Mouse (Mus musculus): ENCODE measurements around the gene Mcm10.

The Mcm10 gene

DNA sequence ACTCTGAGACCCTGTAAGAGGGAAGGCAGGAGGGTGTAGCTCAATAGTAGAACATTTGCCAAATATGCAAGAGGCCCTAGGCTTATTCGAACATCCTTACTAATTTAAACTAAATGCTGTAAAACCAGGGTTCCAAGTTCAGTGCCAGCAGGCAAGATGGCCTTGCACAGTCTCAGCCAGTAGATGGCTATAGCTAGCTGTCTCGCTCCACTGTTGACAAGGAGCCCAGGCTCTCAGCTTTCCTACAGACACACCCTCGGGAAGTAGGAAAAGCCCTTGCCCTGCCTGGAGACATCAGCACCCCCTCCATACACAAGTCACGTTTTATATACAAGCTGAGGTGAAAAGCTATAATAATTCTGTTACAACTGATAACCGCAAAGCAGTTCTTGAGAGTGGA lies 20.1 kb upstream of the Mcm10 start:
- no peak for DNase-seq (ENCODE audit: low spot score in 2 of 2)

DNA sequence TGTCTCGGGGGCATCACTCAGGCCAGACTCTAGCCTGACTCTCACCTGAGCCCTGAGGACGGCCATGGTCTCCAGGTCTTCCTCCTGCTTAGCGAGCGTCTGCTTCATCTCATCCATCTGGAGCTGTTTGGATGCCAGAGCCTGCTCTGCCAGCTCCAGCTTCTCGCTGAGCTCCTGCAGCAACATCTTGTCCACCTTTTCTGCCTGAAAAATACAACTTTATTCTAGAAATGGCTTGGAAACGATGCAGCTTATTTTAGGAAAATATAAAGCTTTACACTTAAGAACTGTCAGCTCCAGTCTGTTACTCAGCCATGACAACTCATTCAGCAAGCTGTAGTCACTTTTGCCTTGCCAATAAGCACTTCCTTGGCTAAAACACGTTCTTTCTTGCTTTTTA lies 18.6 kb upstream of the Mcm10 start:
- DNase-seq (ENCODE audit: low spot score in 2 of 2) = peak; percentile 62 to 74

DNA sequence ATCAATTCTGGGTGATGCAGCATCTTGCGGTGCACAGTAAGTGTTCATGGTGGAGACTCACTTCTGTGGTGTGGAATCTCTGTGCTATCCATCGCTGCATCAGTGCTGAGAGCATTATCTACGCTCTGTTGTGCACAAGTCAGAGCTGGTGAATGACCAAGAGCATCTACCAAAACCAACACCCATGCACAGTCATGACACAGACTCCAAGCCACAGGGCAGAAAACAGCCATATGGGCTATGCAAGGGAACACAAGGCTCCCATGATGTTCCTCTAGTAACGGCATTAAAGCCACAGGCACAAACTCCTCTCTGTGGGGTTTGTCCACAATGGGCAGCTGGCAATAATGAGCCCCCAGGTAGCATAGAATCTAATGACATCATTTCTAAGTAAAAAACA lies 17.2 kb upstream of the Mcm10 start:
- DNase-seq (ENCODE audit: low spot score in 2 of 2) = no peak

GRCm38 (mm10) chr2:5028047-5028446 lies 15.5 kb upstream of the Mcm10 start:
- DNase-seq (ENCODE audit: low spot score in 2 of 2) = no peak

- DNase-seq (ENCODE audit: low spot score in 2 of 2) = no peak
These were observed 14.5 kb upstream of the Mcm10 start for GRCm38 (mm10) chr2:5027057-5027456.

GRCm38 (mm10) chr2:5025162-5025733 lies 12.7 kb upstream of the Mcm10 start:
- no peak for DNase-seq (ENCODE audit: low spot score in 2 of 2)

GRCm38 (mm10) chr2:5023699-5024399 lies 11.3 kb upstream of the Mcm10 start:
- no peak for DNase-seq (ENCODE audit: low spot score in 2 of 2)

DNA sequence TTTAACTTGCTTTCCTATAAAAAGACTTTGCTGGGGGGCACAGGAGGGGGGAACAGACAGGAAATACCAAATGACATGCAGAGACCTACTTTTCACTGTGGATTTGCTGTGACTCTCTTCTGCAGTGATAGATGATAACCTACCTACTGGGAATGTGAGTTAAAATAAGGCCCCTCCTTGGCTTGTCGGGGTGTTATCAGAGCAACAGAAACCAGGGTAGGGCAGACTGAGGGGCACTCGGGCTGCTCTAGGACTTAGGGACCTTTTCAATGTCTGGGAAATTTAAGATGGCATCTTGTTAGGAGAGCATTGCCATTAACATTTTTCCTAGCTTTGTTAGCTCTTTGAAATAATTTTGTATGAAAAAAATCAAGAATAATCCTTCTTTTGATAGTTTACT lies 10.7 kb upstream of the Mcm10 start:
- DNase-seq (ENCODE audit: low spot score in 2 of 2) = no peak

DNA sequence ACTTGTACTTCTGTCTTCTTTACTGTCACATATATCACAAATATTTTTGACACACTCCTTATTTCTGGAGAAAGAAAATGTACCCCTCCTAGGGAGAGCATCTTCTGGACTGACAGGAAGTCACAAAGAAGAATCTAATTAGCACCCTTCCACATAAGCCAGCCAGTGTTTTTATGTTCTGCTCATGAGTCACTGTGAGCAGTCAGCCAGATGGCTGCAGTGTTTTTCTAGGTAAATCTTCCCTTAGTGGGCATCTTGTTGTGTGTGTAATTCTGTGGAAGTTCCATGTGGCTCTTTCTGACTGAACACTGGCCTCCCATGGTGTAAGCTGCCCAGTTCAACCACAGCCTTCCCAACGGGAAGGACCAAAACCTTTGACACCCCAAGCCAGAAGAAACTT lies 7.1 kb upstream of the Mcm10 start:
- DNase-seq (ENCODE audit: low spot score in 2 of 2) = no peak

DNA sequence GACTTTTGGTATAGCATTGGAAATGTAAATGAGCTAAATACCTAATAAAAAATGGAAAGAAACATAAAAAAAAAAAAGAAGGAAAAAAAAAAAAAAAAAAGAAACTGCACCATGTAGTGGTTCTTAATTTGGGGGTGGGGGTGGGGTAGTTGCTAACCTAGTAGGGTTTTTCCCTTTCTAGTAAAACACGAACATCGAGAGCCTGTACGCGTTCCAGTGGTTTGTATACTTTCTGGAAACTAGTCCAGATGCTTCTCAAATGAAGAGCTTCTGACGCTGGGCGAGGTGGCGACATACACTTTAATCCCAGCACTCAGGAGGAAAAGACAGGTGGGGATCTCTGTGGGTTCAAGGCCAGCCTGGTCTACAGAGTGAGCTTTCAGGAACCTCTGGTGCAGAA lies 4.3 kb upstream of the Mcm10 start:
- DNase-seq (ENCODE audit: low spot score in 2 of 2) = no peak

GRCm38 (mm10) chr2:5015527-5015926 lies 2.9 kb upstream of the Mcm10 start:
- no peak for DNase-seq (ENCODE audit: low spot score in 2 of 2)

GRCm38 (mm10) chr2:5014616-5015015 lies 2.0 kb upstream of the Mcm10 start:
- DNase-seq (ENCODE audit: low spot score in 2 of 2) = no peak

DNA sequence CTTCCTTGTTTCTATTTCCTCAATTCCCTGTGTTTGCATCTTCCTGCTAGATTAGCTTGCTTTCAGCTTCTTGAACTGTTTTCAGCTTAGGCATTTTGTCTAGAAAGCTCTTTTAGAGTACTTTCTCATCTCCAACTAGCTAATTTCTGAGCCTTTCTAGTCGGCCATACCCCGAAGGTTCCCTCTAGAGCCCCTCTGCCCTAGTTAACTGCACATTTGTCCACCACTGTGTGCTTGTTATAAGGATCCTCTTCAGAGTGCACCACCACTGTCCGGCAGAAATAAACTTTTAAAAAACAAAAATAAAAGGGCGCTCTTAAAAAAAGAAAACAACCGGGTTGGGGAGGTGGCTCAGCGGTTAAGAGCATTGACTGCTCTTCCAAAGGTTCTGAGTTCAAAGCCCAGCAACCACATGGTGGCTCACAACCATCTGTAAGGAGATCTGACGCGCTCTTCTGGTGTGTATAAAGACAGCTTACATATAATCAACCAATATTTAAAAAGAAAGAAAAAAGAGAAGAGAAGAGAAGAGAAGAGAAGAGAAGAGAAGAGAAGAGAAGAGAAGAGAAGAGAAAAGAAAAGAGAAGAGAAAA lies 597 bp downstream of the Mcm10 start:
- no peak for DNase-seq (ENCODE audit: low spot score in 2 of 2)

DNA sequence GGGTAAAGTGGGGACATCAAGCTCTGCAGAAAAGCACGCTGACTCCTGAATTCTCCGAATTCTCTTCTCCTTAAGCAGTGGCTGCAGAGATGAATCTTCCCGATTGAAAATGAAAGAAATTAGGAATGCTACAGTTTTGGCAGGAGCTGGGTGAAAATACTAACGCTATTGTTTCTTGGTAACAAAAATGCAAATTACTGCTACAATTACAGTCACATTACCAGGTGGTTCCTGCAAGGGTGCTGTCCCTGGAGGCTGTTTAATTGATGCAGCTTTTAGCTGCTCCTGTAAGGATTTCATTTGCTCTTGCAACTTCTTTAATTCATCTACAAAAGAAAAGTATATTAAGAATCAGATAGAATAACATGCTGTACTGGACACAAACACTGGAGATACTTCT lies 5.5 kb downstream of the Mcm10 start:
- DNase-seq (ENCODE audit: low spot score in 2 of 2) = no peak

GRCm38 (mm10) chr2:5001266-5001665 lies 11.3 kb downstream of the Mcm10 start:
- no peak for DNase-seq (ENCODE audit: low spot score in 2 of 2)

DNA sequence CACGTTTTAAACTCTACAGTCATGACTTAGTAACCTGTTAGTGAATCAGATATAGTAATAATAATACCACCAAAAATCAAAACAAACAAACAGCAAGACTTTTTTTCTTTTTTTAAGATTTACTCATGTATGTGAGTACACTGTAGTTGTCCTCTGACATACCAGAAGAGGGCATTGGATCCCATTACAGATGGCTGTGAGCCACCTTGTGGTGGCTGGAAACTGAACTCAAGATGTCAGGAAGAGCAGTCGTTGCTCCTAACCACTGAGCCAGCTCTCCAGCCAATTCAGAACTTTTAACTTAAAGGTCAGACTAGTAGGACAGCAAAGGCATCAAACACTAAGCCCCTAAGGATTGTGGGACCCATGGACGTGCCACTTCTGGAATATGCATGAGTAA lies 13.7 kb downstream of the Mcm10 start:
- DNase-seq (ENCODE audit: low spot score in 2 of 2) = no peak

DNA sequence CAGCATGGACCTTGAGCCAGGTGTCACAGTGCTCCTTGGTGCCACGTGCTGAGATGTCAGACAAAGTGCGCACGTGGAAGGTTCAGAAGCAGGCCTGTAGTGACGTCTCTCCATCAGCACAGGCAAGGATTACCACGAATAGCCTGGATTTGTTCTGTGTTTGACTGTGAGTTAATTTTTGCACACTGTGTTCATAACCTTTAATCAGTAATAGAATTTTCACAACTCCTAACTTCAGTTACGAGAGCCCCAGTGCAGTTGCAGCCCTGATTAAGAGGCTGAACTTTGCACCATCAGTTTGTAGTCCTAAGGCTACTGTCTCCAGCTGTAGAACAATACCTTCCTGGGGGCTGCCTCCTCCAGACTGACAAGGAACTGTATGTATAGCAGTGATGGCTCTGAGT lies 16.2 kb downstream of the Mcm10 start:
- no peak for DNase-seq (ENCODE audit: low spot score in 2 of 2)

DNA sequence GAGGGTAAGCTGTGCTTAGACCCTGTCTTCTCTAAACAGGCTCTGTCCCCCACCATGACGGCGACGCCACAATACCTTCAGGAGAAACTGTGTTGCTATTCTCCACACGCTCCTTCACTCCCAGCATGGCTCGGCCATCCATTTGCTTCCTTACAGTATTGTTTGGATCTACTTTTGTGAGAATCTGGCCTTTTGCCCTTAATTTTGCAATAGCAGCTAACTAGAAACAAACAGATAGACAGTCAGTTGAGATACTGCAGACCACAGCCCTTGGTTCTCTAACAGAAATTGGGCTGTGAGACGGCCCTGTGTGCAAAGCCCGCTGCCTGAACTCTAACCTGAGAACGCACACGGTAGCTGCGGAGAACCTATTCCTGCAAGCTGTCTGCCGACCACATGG lies 16.9 kb downstream of the Mcm10 start:
- DNase-seq (ENCODE audit: low spot score in 2 of 2) = no peak

- no peak for DNase-seq (ENCODE audit: low spot score in 2 of 2)
These were observed 18.2 kb downstream of the Mcm10 start for GRCm38 (mm10) chr2:4994436-4994835.

DNA sequence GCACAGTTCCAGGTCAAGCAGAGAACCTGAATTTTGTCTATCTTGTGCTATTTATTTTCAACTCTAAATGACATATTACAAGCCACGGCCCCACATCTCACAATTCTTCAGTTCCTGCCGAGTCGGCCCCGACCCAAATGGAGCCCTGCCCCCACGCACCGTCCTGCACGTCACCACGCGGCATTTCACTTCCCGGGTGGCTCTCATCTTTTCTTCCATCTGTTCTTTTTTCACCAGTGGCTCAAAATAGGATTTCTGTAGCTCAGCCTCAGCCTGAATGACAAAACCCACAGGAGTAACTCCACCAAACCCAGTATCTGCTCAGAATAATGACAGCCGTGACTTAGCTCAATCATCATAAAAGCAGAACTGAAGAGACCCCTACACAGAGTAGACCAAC lies 19.0 kb downstream of the Mcm10 start:
- peak; percentile 71 to 76 for DNase-seq (ENCODE audit: low spot score in 2 of 2)

GRCm38 (mm10) chr2:4988826-4989424 lies 23.7 kb downstream of the Mcm10 start:
- no peak for DNase-seq (ENCODE audit: low spot score in 2 of 2)

DNA sequence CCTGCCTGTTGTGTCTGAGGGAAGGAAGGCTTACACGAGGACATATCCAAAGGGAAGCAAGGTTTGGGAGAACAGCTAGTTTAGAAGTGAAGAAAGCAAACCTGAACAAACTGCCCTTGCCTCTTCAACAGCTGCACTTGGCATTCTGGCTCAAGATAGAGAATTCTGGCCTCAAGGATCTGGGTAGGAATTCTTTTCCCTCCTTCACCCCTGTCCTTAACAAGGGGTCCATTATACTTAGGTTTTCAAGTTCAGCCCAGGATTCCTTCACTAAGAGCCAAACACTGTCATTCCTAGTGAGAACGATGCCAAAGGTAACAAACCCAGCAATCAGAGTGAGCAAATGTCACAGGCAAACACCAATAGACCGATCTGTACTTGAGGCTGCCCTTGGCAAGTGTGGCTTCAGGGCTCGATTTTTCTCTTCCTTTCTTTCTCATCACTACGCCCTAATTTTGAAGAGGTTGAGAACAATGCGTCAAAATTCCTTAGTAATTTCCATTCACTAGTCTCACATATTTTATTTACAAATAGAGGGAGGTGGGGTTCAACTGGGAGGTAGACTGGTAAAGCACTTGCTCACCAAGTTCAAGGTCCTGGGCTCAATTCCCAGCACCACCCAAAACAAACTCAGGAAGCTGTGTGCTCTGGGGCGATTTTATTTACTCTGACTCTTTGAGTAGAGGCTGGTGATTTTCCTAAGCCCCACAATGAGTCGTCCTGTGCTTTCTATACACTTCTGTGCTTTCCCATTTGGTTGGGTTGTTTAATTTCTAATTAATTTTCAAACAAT lies 25.0 kb downstream of the Mcm10 start:
- DNase-seq (ENCODE audit: low spot score in 2 of 2) = no peak
